8 mouse cellular contexts compared by ENCODE assay signal in genomic region chr4:132974904-132975303, GRCm38 (mm10). TPM values are rescaled to one million over a fixed set of nuclear protein-coding genes. Genes with fewer than 3 reads are reported as not detected.
DNase-seq lines count a peak whose midpoint lies in the region; ATAC-seq lines count a peak whose summit lies in the region.

No protein-coding gene starts in this region.

- H3K27me3 ChIP-seq in hindbrain, embryonic 13.5 days, result peaks cover 65% of the 10 kb centered on the region
- H3K27me3 ChIP-seq in lung, embryonic 16.5 days (ENCODE audit: control insufficient read depth, insufficient read depth, low read depth, low read length), result no peaks in the 10 kb centered on the region

- H3K4me1 ChIP-seq in hindbrain, embryonic 13.5 days (replicated peaks), result peaks cover 43% of the 10 kb centered on the region
- peaks cover 25% of the 10 kb centered on the region for H3K4me1 ChIP-seq in lung, embryonic 16.5 days (replicated peaks; ENCODE audit: control insufficient read depth, insufficient read depth, low read length)

- no peak for ATAC-seq in hindbrain, embryonic 13.5 days (ENCODE audit: low FRiP score)
- peak; percentile 51 for ATAC-seq in lung, embryonic 16.5 days (ENCODE audit: low read depth)

- DNase-seq in adrenal gland, postnatal 10 days, result peak; percentile 94
- peak; percentile 81 for DNase-seq in cerebellum, adult 9-11 months
- peak; percentile 25 to 31 for DNase-seq in frontal cortex, postnatal 25 days (ENCODE audit: low spot score in 2 of 2)
- peak; percentile 14 to 49 for DNase-seq in layer of hippocampus, postnatal 25 days (ENCODE audit: extremely low spot score in 1 of 2, low spot score in 1 of 2)
- DNase-seq in right cerebral cortex, adult 2 months (ENCODE audit: low spot score in 2 of 2), result peak; percentile 21 to 55
- DNase-seq in T-cell, adult 2 months (ENCODE audit: low spot score), result no peak

- whole genome bisulfite sequencing in hindbrain, embryonic 13.5 days, result under 1% methylated on average over 15 of the region's 15 CpGs
- WGBS in lung, embryonic 16.5 days, result 3% methylated on average over 15 of the region's 15 CpGs

- H3K27ac ChIP-seq in hindbrain, embryonic 13.5 days, result no peak overlapping the region
- H3K27ac ChIP-seq in lung, embryonic 16.5 days (ENCODE audit: low read length), result peak overlapping the region; percentile 25

- peak overlapping the region; percentile 16; the same call in 1 of the 2 replicates for H3K4me3 ChIP-seq in hindbrain, embryonic 13.5 days
- H3K4me3 ChIP-seq in lung, embryonic 16.5 days (ENCODE audit: low read length), result peak overlapping the region; percentile 29

- H3K4me2 ChIP-seq in hindbrain, embryonic 13.5 days, result peak overlapping the region; percentile 39
- peak overlapping the region; percentile 51 for H3K4me2 ChIP-seq in lung, embryonic 16.5 days (ENCODE audit: low read depth, low read length)

- no peak overlapping the region for H3K9ac ChIP-seq in hindbrain, embryonic 13.5 days
- peak overlapping the region; percentile 45 for H3K9ac ChIP-seq in lung, embryonic 16.5 days (ENCODE audit: low read length)

- no peaks in the 10 kb centered on the region for H3K36me3 ChIP-seq in hindbrain, embryonic 13.5 days
- H3K36me3 ChIP-seq in lung, embryonic 16.5 days (ENCODE audit: control insufficient read depth, insufficient read depth, low read length), result no peaks in the 10 kb centered on the region

- H3K9me3 ChIP-seq in hindbrain, embryonic 13.5 days, result no peaks in the 10 kb centered on the region
- no peaks in the 10 kb centered on the region for H3K9me3 ChIP-seq in lung, embryonic 16.5 days (ENCODE audit: control insufficient read depth, low read length)

RNA-seq across cellular contexts. Expression of gene Fgr, which starts 1.0 kb away (rescaled TPM):
- 1 to 10 TPM; 1.3 to 1.6 TPM for total RNA-seq in adrenal gland, postnatal 10 days (2021)
- 0.13 TPM in 1 of 2 replicates, not detected in the other for polyA plus RNA-seq in hindbrain, embryonic 13.5 days (2015; fragmentation: Nextera tagmentation; extraction: Ambion mirVana)
- total RNA-seq in layer of hippocampus, postnatal 25 days (2021), result under 1 TPM; 0.07 to 0.14 TPM
- polyA plus RNA-seq in lung, embryonic 16.5 days (2015; fragmentation: Nextera tagmentation; extraction: Ambion mirVana), result 0.79 and 1.2 TPM in 2 replicates

RNA-seq across cellular contexts. Expression of gene Ahdc1, which starts 36.2 kb away (rescaled TPM):
- 10 to 100 TPM; 50.8 to 74.3 TPM for total RNA-seq in adrenal gland, postnatal 10 days (2021)
- polyA plus RNA-seq in hindbrain, embryonic 13.5 days (2015; fragmentation: Nextera tagmentation; extraction: Ambion mirVana), result 11.0 and 12.5 TPM in 2 replicates
- total RNA-seq in layer of hippocampus, postnatal 25 days (2021), result 100 to 1,000 TPM in 1 of 2 experiments, 10 to 100 TPM in 1; 96.9 to 109 TPM
- 8.0 and 8.2 TPM in 2 replicates for polyA plus RNA-seq in lung, embryonic 16.5 days (2015; fragmentation: Nextera tagmentation; extraction: Ambion mirVana)

RNA-seq across cellular contexts. Expression of gene Fam76a, which starts 52.5 kb away (rescaled TPM):
- total RNA-seq in adrenal gland, postnatal 10 days (2021), result 10 to 100 TPM; 36.9 to 37.0 TPM
- polyA plus RNA-seq in hindbrain, embryonic 13.5 days (2015; fragmentation: Nextera tagmentation; extraction: Ambion mirVana), result 38.7 and 38.9 TPM in 2 replicates
- total RNA-seq in layer of hippocampus, postnatal 25 days (2021), result 10 to 100 TPM; 40.1 to 50.5 TPM
- 42.9 and 44.5 TPM in 2 replicates for polyA plus RNA-seq in lung, embryonic 16.5 days (2015; fragmentation: Nextera tagmentation; extraction: Ambion mirVana)
